Mouse (Mus musculus) adipocyte (in vitro differentiated cells): Measurements from ENCODE around the gene Nrap.

ENCODE experiments used
- DNase-seq: peaks from one replicate; pipeline ENCODE4 v3.0.0-alpha.2; 2016; ENCODE audit warnings: low spot score

Nrap gene

DNA sequence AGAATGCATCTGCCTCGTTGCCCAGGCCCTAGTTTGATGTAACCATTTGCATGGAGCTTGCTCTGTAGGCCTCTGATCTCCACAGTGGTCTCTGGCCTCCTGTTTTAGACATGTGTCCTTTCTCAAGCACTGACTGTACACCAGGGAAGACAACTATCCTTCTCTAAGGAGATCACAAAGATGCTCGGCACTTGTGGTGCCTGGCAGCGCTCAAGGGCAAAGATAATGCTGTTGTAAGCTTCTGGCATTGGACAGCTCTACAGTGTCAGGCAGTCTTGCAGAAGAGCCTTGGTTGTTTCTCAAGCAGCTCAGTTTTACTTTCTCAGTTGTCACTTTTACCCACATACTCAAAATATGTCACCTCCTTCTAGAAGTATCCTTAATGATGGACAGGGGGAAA, 73.3 kb downstream of the Nrap start:
- no peak for DNase-seq

- DNase-seq = no peak
Observed at GRCm38 (mm10) chr19:56300835-56301234, 89.0 kb downstream of the Nrap start.

DNA sequence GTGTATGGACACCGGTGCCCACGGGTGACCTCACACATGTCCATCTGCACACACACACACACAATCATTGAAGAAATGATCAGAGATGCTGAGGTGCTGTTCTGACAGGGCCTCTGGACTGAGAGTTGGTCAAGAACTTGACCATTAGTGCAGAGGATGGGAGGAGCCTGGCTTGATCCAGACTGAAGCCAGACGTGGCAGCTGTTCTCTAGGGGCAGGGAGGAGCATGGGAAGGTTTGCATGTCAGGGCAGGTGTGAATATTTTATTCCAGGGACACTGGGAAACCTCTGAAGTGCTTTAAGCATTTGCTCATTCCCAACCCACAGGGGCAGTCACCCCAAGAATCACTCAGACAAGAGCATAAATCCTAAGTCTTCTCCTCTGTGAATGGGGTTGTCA, 92.6 kb downstream of the Nrap start:
- DNase-seq = no peak

- no peak for DNase-seq
Observed at GRCm38 (mm10) chr19:56296668-56297067, 93.2 kb downstream of the Nrap start.

DNA sequence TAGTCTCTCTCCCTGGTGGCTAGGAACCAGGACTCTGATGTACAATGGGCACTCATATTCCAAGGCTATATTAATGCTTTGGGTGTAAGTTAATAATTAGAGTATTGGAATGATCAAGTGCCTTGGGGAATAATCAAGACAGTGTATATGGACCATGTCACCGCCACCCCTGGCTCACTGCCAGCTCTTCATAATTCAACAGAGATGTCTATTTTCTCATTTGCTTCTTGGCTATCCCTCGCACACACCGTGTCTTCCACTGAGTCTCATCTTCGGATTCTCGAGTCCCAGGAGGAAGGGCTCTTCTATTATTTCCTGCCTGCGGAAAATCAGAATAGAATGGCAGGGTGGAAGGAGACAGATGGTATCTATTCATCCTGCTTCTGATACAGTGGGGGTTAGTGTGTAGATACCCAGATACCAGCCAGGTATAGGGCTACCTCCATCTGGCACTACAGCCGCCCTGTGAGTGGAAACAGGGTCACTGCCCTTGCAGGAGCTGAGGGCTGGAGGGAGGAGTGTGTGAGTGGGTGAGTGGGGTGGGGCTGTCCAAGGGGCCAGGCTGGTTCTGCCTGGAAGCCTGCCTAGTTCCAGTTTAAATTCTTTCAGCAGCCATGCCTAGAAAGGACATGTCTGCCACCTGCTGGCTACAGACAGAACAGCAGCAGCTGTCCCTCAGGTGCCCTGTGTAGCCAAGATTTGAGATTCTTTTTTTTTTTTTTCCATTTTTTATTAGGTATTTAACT, 95.0 kb downstream of the Nrap start:
- peak; percentile 86 for DNase-seq

GRCm38 (mm10) chr19:56292335-56292734, 97.5 kb downstream of the Nrap start:
- DNase-seq = no peak

- peak; percentile 23 for DNase-seq
Observed at GRCm38 (mm10) chr19:56291898-56292297, 97.9 kb downstream of the Nrap start.

- no peak for DNase-seq
Observed at GRCm38 (mm10) chr19:56289642-56290041, 100.2 kb downstream of the Nrap start.

- DNase-seq = no peak
Observed at GRCm38 (mm10) chr19:56288436-56288835, 101.4 kb downstream of the Nrap start.

- no peak for DNase-seq
Observed at GRCm38 (mm10) chr19:56287580-56288367, 102.1 kb downstream of the Nrap start.

DNA sequence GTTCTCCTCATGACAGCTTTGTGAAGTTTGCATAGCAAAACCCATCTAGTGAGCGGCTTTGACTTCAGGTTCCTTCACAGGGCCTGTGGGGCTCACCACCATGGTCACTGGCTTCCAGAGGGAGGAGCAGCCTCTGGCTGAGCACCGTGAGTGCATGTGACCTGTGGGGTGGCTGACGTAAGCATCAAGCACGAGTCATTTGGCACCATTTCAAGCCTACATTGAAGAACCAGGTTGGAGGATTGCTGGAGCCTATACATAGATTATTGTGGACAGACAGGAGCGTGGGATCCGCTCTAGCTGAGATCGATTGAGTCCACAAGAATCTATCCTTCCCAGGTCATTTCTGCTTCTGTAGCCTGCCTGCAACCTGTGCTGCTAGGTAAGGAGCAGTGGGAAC, 103.0 kb downstream of the Nrap start, which contains the start of gene Habp2:
Gene Habp2 (plus strand): TSS at position 272 of the 400 bp plus-strand sequence.
- no peak for DNase-seq

- DNase-seq = peak; percentile 29
Observed at GRCm38 (mm10) chr19:56285222-56285621, 104.6 kb downstream of the Nrap start.

DNA sequence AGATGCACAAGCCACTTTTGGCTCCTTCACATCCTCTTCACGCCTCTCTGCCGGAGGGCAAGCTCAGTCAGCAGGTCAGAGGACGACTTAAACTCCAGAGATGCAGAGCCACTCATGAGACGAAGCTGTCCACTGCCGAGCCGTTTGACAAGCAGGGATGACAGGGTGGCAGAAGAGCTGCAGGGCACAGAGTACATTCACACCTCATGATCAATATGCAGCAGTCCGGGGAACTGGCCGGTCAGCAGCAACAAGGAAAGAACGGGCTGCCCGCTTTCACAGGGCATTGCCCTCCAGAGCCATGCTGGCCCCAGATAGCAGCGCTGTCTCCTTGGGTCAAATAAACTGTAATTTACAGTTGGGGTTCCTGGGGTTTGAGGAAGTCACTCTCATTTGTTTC, 111.5 kb downstream of the Nrap start:
- no peak for DNase-seq

GRCm38 (mm10) chr19:56277951-56278350, 111.9 kb downstream of the Nrap start:
- no peak for DNase-seq

- DNase-seq = no peak
Observed at GRCm38 (mm10) chr19:56277140-56277804, 112.6 kb downstream of the Nrap start.

GRCm38 (mm10) chr19:56272081-56272480, 117.8 kb downstream of the Nrap start:
- DNase-seq = no peak
